Mouse (Mus musculus) left cerebral cortex, postnatal 4 days (tissue): ENCODE measurements at regions not wholly inside any gene's neighbourhood (a gene's known extent, or its start where the extent isn't known, plus 50 kb on each side); places are given as distances from the start of the nearest gene placed in this dataset.

Source experiments
- DNase-seq: peaks from one replicate; pipeline ENCODE4 v3.0.0-alpha.2; 2022
- intact Hi-C: fragments of 180-260 bp; cut with DNase I; formaldehyde crosslinking; loops from one replicate; pipeline ENCODE4 v1.15.1; 2025

GRCm38 (mm10) chr4:31672171-31672841, 291.6 kb upstream of the Map3k7 start:
- intact Hi-C loops, result no loop called here
- no peak for DNase-seq

GRCm38 (mm10) chr4:31672842-31673171, 291.1 kb upstream of the Map3k7 start:
- intact Hi-C loops, result no loop called here
- no peak for DNase-seq

DNA sequence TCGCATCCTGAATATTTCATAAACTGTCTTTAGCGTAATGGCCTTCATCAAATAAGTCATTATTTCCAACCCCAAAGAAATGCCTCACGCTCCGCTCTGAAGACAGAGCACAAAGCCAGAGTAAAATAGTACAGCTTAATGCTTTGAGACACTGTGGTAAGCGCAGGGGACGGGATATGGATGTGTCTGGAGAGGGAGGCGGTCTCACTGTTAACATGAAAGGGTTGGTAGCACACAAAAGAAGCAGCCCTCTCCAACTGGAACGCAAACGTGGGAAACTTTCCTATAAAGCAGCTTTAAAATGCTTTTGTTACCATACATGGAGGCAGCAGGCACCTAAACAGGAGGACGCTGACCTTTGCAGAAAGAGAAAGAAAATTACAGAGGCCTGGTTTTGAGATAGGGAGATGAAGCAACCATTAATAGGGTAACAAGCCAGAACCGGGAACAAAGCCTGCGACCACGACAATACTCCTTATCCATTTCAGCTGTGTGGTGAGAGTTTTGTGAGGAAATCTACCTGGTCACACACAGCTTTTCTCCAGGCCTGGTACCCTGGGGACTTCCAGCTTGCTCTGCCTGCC, 284.8 kb upstream of the Map3k7 start:
- no peak for DNase-seq
- intact Hi-C loops, result no loop called here

DNA sequence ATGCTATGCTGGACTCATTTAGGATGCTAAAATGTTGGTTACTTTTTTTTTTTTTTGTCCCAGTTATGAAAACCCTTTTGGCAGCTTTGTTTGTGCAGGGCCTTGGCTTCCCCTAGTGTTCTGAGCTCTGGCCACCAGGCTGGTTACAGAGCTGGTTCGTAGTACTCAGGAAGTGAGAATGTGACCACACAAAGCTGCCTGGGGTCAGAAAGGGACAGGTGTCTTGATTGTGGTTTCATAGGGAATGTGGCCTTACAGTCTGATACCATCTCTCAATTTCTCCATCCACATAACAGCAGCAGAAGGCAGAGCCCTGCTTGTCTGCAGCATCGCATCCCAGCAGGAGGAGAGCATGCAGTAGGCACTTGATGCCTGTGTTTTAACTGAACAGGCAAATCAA, 282.9 kb upstream of the Map3k7 start:
- intact Hi-C loops, result no loop called here

GRCm38 (mm10) chr4:31689083-31689482, 274.8 kb upstream of the Map3k7 start:
- intact Hi-C loops, result no loop called here
- DNase-seq, result no peak

More for the DNA sequence above, 282.9 kb upstream of the Map3k7 start:
- DNase-seq, result no peak

GRCm38 (mm10) chr4:31697769-31698505, 266.0 kb upstream of the Map3k7 start:
- DNase-seq, result no peak
- intact Hi-C loops, result no loop called here

DNA sequence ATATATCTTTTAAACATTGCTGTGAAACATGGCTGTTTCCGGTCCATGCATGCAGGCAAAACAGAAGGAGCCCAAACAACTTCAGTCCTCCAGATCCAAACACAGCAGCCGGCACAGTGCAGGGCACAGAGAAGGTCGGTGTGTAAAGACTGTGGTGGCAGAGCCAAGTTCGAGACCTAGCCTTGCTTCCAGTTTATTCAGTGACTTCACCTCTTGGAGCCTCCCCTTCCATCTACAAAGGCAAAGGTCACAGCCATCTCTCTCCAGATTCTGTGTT, 265.5 kb upstream of the Map3k7 start:
- intact Hi-C loops, result no loop called here
- DNase-seq, result no peak

- intact Hi-C loops, result no loop called here
These were observed 264.6 kb upstream of the Map3k7 start for GRCm38 (mm10) chr4:31699296-31699695.

GRCm38 (mm10) chr4:31714054-31714651, 249.7 kb upstream of the Map3k7 start:
- intact Hi-C loops, result no loop called here
- no peak for DNase-seq

More at GRCm38 (mm10) chr4:31699296-31699695, 264.6 kb upstream of the Map3k7 start:
- DNase-seq, result no peak

DNA sequence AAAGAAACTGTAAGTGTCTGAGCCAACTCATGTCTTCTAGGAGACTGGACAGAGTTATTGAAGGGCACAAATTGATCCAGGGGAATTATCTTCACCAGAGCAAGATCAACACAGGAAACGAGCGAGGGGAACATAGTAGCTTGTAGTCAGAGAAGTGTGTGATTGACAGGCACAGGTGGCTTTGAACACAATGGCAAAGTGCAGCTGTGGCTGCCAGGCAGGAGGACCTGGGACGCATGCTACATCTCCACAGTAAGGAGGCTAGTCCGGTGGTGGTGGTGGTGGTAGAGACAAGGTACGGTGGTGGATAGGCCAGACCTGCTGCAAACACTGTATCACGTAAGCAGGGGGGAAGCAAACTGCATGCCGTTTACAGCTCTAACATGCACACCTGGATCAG, 240.4 kb upstream of the Map3k7 start:
- intact Hi-C loops, result no loop called here
- DNase-seq, result no peak

DNA sequence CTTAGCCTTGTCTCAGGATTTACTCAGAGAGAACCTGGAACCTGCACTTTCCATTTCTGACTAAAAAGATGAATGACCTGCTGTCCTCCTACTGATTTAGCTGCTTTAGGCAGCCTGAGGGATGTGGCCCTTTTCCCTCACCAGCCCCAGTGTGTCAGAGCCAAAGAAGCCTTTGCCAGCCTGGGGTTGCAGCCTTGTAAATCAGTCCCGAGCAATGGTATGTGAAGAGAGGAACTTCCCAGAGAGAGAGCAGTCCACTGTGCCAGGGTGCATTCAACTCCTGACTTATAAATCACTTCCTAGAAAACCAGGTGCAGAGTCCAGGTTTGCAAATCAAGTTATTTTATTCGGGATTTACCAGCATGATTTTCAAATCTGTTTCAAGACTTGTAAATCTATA, 239.5 kb upstream of the Map3k7 start:
- intact Hi-C loops, result no loop called here
- no peak for DNase-seq

DNA sequence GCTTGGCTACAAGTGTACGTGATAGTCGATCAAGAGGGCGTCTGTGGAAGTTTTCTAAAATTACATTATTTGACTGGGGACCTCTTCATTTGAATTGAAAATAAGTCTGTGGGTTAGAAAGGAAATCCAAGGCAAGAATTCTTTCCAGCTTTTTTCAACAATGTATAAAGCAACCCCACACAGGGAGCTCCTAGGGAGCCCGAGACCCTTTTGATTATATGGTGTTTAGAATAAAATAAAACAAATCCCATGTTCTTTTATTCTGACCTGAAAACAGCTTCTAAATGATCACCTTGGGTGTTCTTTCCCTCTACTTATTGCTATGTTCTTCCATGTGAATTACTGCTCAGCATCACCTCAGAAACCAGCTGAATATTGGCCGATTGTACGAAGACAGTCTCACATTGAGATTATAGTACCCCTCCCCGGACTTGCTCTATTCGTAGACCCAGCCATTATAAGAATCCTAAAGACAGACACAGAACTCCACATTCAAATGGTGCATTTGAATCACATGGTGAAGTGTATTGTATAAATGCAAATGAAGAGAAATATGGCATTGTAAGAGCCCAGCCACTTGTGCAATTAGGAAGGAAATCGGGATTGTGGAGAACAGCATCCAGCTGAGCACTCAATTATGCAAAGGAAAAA, 236.3 kb upstream of the Map3k7 start:
- intact Hi-C loops, result no loop called here
- DNase-seq, result no peak

DNA sequence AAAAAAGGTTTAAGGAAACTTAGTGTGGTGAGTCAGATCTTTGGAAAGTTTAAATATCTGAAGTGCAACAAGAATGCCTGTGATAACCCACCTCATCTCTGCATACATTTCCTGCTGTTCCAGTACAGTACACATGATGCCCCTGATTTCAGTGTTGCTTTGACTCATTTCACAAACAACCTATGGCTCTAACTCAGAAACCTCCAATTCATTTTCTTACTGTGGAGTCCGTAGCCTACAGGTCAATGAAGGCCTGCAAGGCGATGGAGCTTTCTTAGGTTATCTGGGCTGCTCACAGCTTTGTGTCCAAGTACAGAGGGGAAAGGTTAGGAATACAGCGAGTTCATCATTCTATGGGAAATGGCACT, 235.8 kb upstream of the Map3k7 start:
- intact Hi-C loops, result no loop called here
- DNase-seq, result no peak

GRCm38 (mm10) chr4:31743776-31744175, 220.1 kb upstream of the Map3k7 start:
- intact Hi-C loops, result no loop called here
- DNase-seq, result no peak

DNA sequence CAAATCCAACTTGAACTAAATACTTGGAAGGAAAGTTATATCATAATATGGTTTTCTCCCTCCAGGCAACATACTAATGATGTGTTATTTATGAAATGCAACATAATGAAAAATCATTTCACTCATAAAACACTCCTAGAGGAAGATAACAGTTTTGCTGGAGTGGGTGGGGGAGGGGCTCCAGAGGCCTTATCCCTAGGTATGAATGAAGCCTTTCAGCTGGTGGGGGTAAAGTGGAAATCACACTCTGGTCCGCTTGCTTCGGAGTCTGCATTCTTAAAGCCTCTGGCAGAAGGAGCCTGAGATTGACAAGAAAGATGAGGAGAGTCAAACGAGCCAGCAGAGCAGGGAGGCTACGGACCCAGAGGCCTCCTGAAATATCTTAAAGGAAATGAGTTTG, 219.5 kb upstream of the Map3k7 start:
- intact Hi-C loops, result no loop called here
- no peak for DNase-seq

GRCm38 (mm10) chr4:31753677-31754312, 210.1 kb upstream of the Map3k7 start:
- intact Hi-C loops, result no loop called here
- no peak for DNase-seq

GRCm38 (mm10) chr4:31757126-31757525, 206.8 kb upstream of the Map3k7 start:
- intact Hi-C loops, result no loop called here
- no peak for DNase-seq

DNA sequence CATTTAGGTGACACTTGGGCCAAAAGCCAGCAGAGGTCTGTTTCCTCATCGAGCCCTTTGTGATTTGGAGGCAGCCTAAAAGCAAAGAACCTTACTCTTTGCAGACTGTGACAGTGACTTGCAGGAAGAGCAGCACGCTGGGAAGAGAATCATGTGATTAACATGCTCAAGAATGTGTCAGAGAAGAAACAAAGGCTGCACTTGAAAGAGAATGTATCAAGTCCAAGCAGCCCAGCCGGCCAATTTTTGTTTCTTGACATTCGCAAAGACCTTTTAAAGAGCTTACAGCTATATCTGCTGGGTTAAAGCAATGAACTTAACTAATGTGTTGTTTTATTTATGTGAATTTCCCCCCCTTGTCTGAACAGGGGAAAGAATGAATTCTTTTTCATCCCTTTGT, 203.8 kb upstream of the Map3k7 start:
- intact Hi-C loops, result no loop called here

DNA sequence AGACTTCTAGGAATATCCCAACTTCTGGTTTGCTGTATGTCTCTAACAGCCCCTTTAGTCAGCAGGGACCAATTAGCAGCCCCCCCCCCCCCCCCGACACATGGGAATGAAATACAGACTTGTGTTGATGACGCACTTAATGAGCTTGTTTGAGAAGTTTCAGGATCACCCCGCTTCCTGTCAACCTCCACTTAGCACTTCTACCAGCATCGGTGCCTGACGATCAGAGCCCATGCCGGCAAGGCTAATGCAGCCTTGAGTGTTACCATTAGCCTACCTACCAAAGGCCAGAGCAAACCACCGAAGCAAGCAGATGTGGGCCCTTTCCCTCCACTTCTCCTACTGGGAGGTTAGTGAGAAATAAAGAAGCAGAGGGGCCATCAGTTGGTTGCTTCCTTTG, 201.7 kb upstream of the Map3k7 start:
- DNase-seq, result no peak
- intact Hi-C loops, result no loop called here

More for the DNA sequence above, 203.8 kb upstream of the Map3k7 start:
- DNase-seq, result no peak

- intact Hi-C loops, result no loop called here
- DNase-seq, result no peak
These were observed 195.8 kb upstream of the Map3k7 start for GRCm38 (mm10) chr4:31768026-31768626.

DNA sequence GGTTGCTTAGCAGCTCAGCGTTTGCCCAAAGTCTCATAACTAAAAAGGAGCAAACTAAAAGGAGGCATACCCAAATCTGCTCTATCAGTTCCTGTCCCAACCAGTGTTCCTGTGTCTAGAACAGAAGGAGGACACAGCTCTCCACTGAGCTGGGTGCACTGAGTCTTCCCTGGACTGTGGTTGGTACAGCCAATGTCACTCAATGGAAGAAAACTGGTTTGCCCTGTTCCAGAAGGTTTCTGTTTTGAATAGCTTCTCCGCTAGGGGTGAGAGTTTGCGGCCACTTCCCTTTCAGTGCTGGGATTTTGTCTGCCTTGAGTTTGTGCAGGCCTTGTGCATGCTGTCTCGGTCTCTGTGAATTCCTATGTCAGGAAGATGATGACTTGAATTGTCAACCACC, 194.6 kb upstream of the Map3k7 start:
- DNase-seq, result no peak
- intact Hi-C loops, result no loop called here
